Comparison of ENCODE assay signal across 8 mouse cellular contexts in the genomic region with DNA sequence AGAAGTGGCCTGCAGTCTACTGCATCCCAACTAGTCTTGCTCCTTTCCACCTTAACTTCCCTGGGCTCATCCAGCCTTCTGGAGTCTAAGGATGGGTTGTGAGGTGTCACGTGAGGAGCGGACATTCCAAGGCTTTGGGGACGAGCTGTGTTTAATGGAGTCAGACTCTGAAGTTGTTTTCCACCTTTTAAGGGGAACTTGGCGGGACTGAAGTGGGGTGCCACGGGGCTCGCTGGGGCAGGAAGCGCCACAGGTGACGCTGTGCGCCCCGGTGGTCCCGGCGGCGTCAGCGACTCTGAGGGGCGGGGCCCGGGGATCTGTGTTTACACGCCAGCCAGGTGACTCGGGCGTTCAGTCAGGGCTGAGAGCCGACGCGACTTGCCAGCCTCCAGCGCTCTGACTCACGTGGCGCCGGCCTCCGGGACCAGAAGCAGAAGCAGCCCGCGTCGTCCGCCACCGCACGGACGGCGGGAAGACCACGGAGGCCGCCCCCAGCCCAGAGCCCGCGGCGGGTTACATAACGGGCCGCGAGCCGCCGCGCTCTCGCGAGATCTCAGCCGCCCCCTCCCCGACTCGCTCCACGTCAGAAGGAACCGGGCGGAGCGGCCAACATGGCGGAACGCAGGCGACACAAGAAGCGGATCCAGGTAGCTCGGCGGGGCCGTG. TPM values are rescaled to one million over a fixed set of nuclear protein-coding genes. Genes with fewer than 3 reads are reported as not detected.
DNase-seq lines count a peak whose midpoint lies in the region; ATAC-seq and TF ChIP-seq lines count a peak whose summit lies in the region.

A gene (plus strand): TSS at position 139 of the 666 bp plus-strand sequence.

- ATAC-seq in forebrain, embryonic 15.5 days (replicated peaks): peak; percentile 99
- peak; percentile 86 for ATAC-seq in neutrophil, adult 5-6 weeks (ENCODE audit: extremely low read depth, insufficient number of reproducible peaks, low FRiP score, poor library complexity, severe bottlenecking)

- DNase-seq in ES-CJ7 (ENCODE audit: low read depth, low spot score): peak; percentile 92
- peak; percentile 92 for DNase-seq in cerebellum, adult 11 months
- DNase-seq in heart, postnatal 25 days (ENCODE audit: low spot score): peak; percentile 88
- peak; percentile 89 to 95 for DNase-seq in layer of hippocampus, adult 18-20 months (ENCODE audit: low spot score in 2 of 2)
- DNase-seq in lung, adult 2 months: peak; percentile 96
- peak; percentile 87 to 89 for DNase-seq in thymus, adult 18-20 months

- TF ChIP-seq POLR2A in lung, adult 2 months (IDR thresholded peaks at IDR 0.05; ENCODE audit: borderline replicate concordance, extremely low read depth, low read depth, low read length): peak; percentile 94

- intact Hi-C loops in heart, postnatal 25 days (cut with DNase I): loop anchor here (5.0 kb wide), 2 partner anchors 174 to 191 kb away; a partner anchor contains a TSS

- peak within 1 kb of the TSS; percentile 94 for H3K27ac ChIP-seq in forebrain, embryonic 15.5 days (replicated peaks)

- H3K9me3 ChIP-seq in forebrain, embryonic 15.5 days: no peaks in the 10 kb centered on the region

- under 1% methylated on average over 62 of the region's 62 CpGs for WGBS in forebrain, embryonic 15.5 days
- WGBS in lung, adult 2 months: under 1% methylated on average over 62 of the region's 62 CpGs

- no peaks in the 10 kb centered on the region for H3K36me3 ChIP-seq in forebrain, embryonic 15.5 days

- peak within 1 kb of the TSS; percentile 71 for H3K4me3 ChIP-seq in forebrain, embryonic 15.5 days
- H3K4me3 ChIP-seq in lung, adult 2 months (replicated peaks; ENCODE audit: extremely low read depth, low read depth, low read length): peak within 1 kb of the TSS; percentile 95

- no peak for TF ChIP-seq CTCF in lung, adult 2 months (IDR thresholded peaks at IDR 0.05; ENCODE audit: insufficient read depth, low read length)

- no peaks in the 10 kb centered on the region for H3K27me3 ChIP-seq in forebrain, embryonic 15.5 days

- H3K4me2 ChIP-seq in forebrain, embryonic 15.5 days (replicated peaks): peak within 1 kb of the TSS; percentile 69

- H3K9ac ChIP-seq in forebrain, embryonic 15.5 days (replicated peaks): peak within 1 kb of the TSS; percentile 91

- peaks cover 20% of the 10 kb centered on the region for H3K4me1 ChIP-seq in forebrain, embryonic 15.5 days
- H3K4me1 ChIP-seq in lung, adult 2 months (ENCODE audit: control insufficient read depth, insufficient read depth, low read length): peaks cover 9% of the 10 kb centered on the region

RNA-seq across cellular contexts. Expression of the gene that starts here (rescaled TPM):
- polyA plus RNA-seq in forebrain, embryonic 15.5 days (2015; fragmentation: Nextera tagmentation; extraction: Ambion mirVana): 79.3 and 90.2 TPM in 2 replicates
- total RNA-seq in heart, postnatal 25 days (2021): 10 to 100 TPM; 39.3 to 41.5 TPM
- 10 to 100 TPM; 96.6 to 99.3 TPM for total RNA-seq in layer of hippocampus, adult 18-20 months (2021)
- 15.3 and 22.9 TPM in 2 replicates for polyA plus RNA-seq in lung, adult 2 months (2012; rRNA removed)
- total RNA-seq in neutrophil, adult 5-6 weeks (2017): 92.5 and 95.0 TPM in 2 replicates

Comparison
In these comparisons a context has a peak if more than half of its experiments do, and no peak if none do; other contexts are left out.
1. Peak in every context shown above with its lines: DNase-seq, ATAC-seq, H3K4me3 ChIP-seq and H3K27ac ChIP-seq.